Mouse (Mus musculus): ENCODE results near the gene Zfp512b. TPM values are rescaled to one million over a fixed set of nuclear protein-coding genes. Genes with fewer than 3 reads are reported as not detected.

The Zfp512b gene
- total and polyA plus RNA-seq, 2 experiments from 2014 or later, result 60.0 to 99.7 TPM

- H3K4me1 ChIP-seq (ENCODE audit: insufficient read depth, low read length), result no peaks in the 10 kb centered on the region
- TF ChIP-seq CTCF (IDR thresholded peaks at IDR 0.05), result no peak
- no peaks in the 10 kb centered on the region for H3K27me3 ChIP-seq (ENCODE audit: insufficient read depth, low read length)
- no peak overlapping the region for H3K4me3 ChIP-seq (ENCODE audit: low read depth, low read length)
- H3K4me2 ChIP-seq (ENCODE audit: low read depth, low read length, poor library complexity, severe bottlenecking), result no peak overlapping the region
- H3K36me3 ChIP-seq (ENCODE audit: insufficient read depth, low read length), result peaks cover 14% of the 10 kb centered on the region
- DNase-seq (ENCODE audit: low spot score), result no peak
- no peaks in the 10 kb centered on the region for H3K9me3 ChIP-seq (ENCODE audit: low read length)
- no peak for ATAC-seq (ENCODE audit: low FRiP score)
- 95% methylated on average over 15 of the region's 15 CpGs for WGBS
- no peak overlapping the region for H3K9ac ChIP-seq (replicated peaks; ENCODE audit: low read length, poor library complexity, severe bottlenecking)
- H3K27ac ChIP-seq (ENCODE audit: low read depth, low read length), result no peak overlapping the region
Measured at GRCm38 (mm10) chr2:181572921-181573920, 19.4 kb downstream of the Zfp512b start.

DNA sequence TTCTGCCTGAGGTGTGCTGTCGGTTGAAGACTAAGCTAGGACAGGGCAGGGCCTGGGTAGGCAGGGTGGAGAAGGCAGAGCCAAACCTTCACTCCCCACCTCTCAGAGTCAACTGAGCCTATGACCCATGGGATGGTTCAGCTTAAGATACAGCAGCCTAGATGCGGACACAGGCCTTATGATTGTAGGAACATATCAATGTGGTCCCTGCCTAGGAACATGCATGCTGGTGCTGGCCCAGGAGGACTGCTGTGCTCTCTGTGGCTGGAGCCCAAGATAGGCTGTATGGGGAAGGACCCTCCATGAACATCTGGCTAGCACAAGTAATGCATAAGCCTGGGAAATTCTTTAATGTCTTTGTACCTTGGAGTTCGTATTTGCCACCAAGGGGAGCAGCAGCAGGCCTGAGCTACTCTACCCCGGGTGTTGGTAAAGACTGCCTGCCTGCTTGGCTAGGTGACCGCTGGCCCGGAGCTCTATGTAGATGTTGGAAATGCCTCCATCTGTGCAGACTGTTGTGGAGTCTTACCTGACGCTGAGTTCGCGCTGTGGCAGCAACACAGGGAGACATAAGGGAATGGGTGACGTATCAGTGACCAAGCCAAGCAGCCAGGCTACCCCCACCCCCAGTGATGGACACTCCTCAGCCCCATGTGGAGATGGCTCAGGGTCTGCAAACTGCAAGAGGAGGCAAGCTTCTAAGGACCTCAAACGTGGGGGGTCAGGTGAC, 20.5 kb downstream of the Zfp512b start:
- H3K4me2 ChIP-seq (ENCODE audit: low read depth, low read length, poor library complexity, severe bottlenecking), result no peak overlapping the region
- no peak overlapping the region for H3K27ac ChIP-seq (ENCODE audit: low read depth, low read length)
- H3K4me1 ChIP-seq (ENCODE audit: insufficient read depth, low read length), result no peaks in the 10 kb centered on the region
- H3K36me3 ChIP-seq (ENCODE audit: insufficient read depth, low read length), result peaks cover 14% of the 10 kb centered on the region
- no peaks in the 10 kb centered on the region for H3K9me3 ChIP-seq (ENCODE audit: low read length)
- no peak overlapping the region for H3K9ac ChIP-seq (replicated peaks; ENCODE audit: low read length, poor library complexity, severe bottlenecking)
- 93% methylated on average over 11 of the region's 11 CpGs for WGBS
- H3K27me3 ChIP-seq (ENCODE audit: insufficient read depth, low read length), result no peaks in the 10 kb centered on the region
- TF ChIP-seq CTCF (IDR thresholded peaks at IDR 0.05), result no peak
- H3K4me3 ChIP-seq (ENCODE audit: low read depth, low read length), result no peak overlapping the region
- no peak for ATAC-seq (ENCODE audit: low FRiP score)
- DNase-seq (ENCODE audit: low spot score), result no peak

GRCm38 (mm10) chr2:181570921-181571595, 21.5 kb downstream of the Zfp512b start:
- ATAC-seq (ENCODE audit: low FRiP score), result no peak

GRCm38 (mm10) chr2:181570375-181570774, 22.2 kb downstream of the Zfp512b start:
- Histone ChIP-seq H3K36me3 (ENCODE audit: insufficient read depth, low read length) (peaks cover 14% of the 10 kb centered on the region), H3K9me3 (ENCODE audit: low read length) (no peaks in the 10 kb centered on the region), H3K4me1 (ENCODE audit: insufficient read depth, low read length) (no peaks in the 10 kb centered on the region), H3K27ac (ENCODE audit: low read depth, low read length) (no peak overlapping the region), H3K4me3 (ENCODE audit: low read depth, low read length) (no peak overlapping the region), H3K4me2 (ENCODE audit: low read depth, low read length, poor library complexity, severe bottlenecking) (no peak overlapping the region), H3K9ac (replicated peaks; ENCODE audit: low read length, poor library complexity, severe bottlenecking) (no peak overlapping the region), H3K27me3 (ENCODE audit: insufficient read depth, low read length) (no peaks in the 10 kb centered on the region)
- DNase-seq (ENCODE audit: low spot score) (no peak), ATAC-seq (ENCODE audit: low FRiP score) (no peak)
- TF ChIP-seq CTCF (IDR thresholded peaks at IDR 0.05), result no peak
- 90% methylated on average over 8 of the region's 8 CpGs for WGBS

More at GRCm38 (mm10) chr2:181570921-181571595, 21.5 kb downstream of the Zfp512b start:
- no peak for DNase-seq (ENCODE audit: low spot score)
- no peaks in the 10 kb centered on the region for H3K4me1 ChIP-seq (ENCODE audit: insufficient read depth, low read length)
- H3K27me3 ChIP-seq (ENCODE audit: insufficient read depth, low read length), result no peaks in the 10 kb centered on the region
- H3K4me2 ChIP-seq (ENCODE audit: low read depth, low read length, poor library complexity, severe bottlenecking), result no peak overlapping the region
- no peak overlapping the region for H3K27ac ChIP-seq (ENCODE audit: low read depth, low read length)
- no peaks in the 10 kb centered on the region for H3K9me3 ChIP-seq (ENCODE audit: low read length)
- TF ChIP-seq CTCF (IDR thresholded peaks at IDR 0.05), result no peak
- 62% methylated on average over 6 of the region's 6 CpGs for WGBS
- no peak overlapping the region for H3K9ac ChIP-seq (replicated peaks; ENCODE audit: low read length, poor library complexity, severe bottlenecking)
- H3K4me3 ChIP-seq (ENCODE audit: low read depth, low read length), result no peak overlapping the region
- H3K36me3 ChIP-seq (ENCODE audit: insufficient read depth, low read length), result peaks cover 14% of the 10 kb centered on the region

DNA sequence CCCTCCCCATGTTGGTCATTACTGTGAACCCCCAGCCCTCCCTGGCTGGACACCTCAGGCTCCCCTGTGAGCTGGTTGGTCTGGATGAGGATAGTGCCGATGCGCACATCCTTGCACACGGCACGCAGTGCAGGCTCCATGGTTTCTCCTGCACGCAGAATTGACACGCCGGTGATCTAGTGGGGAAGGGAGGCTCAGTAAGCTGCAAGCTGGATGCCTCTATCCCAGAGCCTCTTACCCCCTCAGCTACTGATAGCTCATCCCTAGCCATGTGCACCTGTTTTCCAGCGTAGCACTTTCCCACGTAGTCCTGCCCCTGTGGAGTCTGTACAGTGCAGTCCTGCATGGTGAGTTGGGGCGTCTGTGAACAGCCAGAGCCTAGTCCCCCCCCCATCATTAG, 22.7 kb downstream of the Zfp512b start:
- Histone ChIP-seq H3K9ac (replicated peaks; ENCODE audit: low read length, poor library complexity, severe bottlenecking) (no peak overlapping the region), H3K9me3 (ENCODE audit: low read length) (no peaks in the 10 kb centered on the region), H3K4me2 (ENCODE audit: low read depth, low read length, poor library complexity, severe bottlenecking) (no peak overlapping the region), H3K27me3 (ENCODE audit: insufficient read depth, low read length) (no peaks in the 10 kb centered on the region), H3K4me1 (ENCODE audit: insufficient read depth, low read length) (no peaks in the 10 kb centered on the region), H3K36me3 (ENCODE audit: insufficient read depth, low read length) (peaks cover 14% of the 10 kb centered on the region), H3K27ac (ENCODE audit: low read depth, low read length) (no peak overlapping the region), H3K4me3 (ENCODE audit: low read depth, low read length) (no peak overlapping the region)
- ATAC-seq (ENCODE audit: low FRiP score) (no peak), DNase-seq (ENCODE audit: low spot score) (no peak)
- no peak for TF ChIP-seq CTCF (IDR thresholded peaks at IDR 0.05)
- 94% methylated on average over 10 of the region's 10 CpGs for WGBS
